Mouse (Mus musculus) spleen, postnatal 36 days (tissue): ENCODE measurements around the gene Cdk6.
"Not testable (repeated sequence)": the region's sequence is repeated elsewhere in the genome, so short reads cannot be mapped to it uniquely, and the experiment has no call there.

Source experiments
- DNase-seq, 2 experiments: peaks; one replicate each; pipeline ENCODE4 v3.0.0; 2022; ENCODE audit warnings: low spot score in 2 of 2, mixed read lengths in 1 of 2

Gene Cdk6

DNA sequence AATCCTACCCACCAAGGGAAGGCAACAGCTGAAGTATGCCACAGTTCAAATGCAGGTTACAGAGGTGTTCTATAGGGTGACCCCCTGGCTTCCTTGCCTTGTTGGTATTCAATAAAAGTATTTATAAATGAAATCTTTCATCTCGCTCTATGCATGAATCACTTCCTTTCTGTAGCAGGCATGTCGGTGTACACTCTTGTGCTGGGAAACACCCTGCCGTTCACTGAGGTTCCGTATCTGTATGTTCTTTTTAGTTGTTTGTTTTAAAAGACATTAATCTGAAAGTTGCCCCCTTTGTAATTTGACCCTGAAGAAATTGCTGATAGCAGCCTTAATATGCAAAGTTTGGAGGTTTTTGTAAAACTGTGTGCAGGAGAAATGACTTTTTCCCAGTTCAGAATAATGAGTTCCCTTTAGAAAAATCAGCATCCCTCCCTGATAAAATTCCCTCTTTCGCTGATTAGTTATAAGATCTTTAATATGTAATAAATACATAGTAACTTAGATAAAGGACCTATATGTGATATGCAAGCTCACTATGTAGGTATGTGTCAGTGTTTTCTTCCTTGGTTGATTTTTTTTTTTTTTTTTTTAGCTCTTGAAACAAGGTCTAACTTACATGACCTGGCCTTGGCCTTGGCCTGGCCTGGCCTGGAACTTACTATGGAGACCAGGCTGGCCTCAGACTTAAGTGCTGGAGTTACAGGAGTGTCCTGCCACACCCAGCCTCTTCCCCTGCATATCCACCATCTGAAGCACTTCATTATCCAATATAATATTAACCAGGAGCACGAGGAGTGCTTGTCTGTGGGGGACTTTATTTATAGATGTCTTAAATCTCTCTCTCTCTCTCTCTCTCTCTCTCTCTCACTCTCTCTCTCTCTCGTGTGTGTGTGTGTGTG, 167.4 kb downstream of the Cdk6 start:
- DNase-seq, result no peak

DNA sequence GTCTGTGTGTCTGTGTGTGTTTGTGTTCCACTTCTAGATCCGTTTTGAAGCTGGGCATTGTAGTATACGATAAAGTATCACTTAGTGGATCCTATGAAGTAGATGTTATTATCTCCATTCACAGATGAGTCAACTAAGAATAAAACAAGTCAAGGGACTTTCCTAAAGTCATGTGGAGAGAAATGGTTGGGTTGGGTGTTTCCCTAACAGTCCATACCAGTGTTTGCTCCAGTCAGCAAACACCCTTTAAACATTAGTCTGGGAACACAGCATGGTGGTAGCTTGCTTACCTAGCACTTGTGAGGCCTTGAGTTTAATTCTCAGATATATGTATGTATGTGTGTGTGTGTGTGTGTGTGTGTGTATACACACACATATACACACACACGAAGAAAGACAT, 168.2 kb downstream of the Cdk6 start:
- DNase-seq, result no peak

DNA sequence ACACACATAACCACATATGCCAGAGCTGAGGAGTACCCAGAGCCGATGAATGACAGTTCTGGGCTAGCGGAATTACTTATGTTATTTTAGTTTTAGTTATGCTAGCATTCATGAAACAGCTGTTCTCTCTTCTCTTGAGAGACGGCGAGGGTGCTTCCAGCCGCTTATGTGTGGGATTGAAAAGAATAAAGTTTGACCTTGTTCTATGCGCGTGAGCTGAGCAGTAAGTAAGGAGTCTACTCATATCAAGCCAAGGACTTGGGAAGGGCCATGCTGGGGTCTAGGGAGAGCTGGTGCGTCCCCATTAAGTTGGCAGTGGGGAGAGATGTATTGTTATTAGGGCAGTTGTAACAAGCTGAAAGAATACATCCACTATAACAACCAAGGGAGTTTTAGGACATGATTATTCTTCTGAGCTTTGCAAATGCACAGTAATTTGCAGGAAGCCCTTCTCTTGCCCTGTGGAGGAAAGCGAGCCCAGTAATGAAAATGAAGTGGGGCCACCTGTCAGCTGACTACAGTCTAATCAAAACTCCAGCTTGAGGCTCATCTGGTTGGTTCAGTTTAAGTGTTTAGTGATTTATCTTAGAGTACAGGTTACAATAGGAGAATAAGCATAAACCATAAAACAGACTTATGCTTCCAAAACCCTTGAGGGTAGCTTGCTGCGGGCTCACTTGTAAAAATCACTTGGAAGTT, 170.0 kb downstream of the Cdk6 start:
- DNase-seq, result no peak

DNA sequence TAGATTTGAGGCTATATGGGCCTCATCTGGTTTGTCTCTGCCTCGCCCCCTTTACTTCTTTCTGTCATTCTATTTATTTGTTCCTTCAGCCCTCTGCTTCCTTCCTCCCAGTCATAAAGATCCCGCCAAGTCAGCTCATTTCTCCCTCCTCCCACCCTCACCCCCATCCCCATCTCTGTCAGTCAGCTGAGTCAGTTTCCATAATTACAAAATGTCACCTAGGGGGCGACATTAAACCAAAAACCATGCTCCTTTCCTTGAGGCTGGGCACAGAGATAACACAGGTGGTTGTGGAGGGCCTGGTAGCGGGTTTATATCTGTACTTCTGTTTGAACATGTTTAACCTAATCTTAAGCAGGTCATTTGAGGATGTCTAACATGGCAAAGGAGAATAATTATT, 171.3 kb downstream of the Cdk6 start:
- peak in 1 of 2 experiments; percentile 38 for DNase-seq

DNA sequence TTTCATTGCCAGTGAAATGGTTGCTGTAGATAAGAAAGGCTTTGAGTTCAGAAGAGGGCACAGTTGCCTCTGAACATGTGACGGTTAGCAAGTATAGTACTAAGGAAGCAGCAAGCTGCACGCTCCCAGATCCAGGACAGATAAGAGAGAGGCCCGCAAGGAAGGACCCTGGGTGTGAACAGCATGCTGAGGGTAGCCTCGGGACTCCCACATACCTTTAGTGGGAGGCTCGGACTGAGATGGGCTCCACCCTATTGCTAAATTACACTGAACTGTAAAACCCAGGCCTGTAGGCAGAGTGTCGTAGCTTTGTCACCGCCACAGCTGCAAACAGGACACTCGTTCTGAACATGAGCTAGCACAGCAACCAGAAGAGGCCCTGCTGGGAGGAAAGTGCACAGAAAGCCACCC, 173.6 kb downstream of the Cdk6 start:
- no peak for DNase-seq

- no peak for DNase-seq
These were observed 174.2 kb downstream of the Cdk6 start for GRCm38 (mm10) chr5:3515477-3515876.

GRCm38 (mm10) chr5:3516481-3517075, 175.3 kb downstream of the Cdk6 start:
- peak; percentile 27 to 37 for DNase-seq

DNA sequence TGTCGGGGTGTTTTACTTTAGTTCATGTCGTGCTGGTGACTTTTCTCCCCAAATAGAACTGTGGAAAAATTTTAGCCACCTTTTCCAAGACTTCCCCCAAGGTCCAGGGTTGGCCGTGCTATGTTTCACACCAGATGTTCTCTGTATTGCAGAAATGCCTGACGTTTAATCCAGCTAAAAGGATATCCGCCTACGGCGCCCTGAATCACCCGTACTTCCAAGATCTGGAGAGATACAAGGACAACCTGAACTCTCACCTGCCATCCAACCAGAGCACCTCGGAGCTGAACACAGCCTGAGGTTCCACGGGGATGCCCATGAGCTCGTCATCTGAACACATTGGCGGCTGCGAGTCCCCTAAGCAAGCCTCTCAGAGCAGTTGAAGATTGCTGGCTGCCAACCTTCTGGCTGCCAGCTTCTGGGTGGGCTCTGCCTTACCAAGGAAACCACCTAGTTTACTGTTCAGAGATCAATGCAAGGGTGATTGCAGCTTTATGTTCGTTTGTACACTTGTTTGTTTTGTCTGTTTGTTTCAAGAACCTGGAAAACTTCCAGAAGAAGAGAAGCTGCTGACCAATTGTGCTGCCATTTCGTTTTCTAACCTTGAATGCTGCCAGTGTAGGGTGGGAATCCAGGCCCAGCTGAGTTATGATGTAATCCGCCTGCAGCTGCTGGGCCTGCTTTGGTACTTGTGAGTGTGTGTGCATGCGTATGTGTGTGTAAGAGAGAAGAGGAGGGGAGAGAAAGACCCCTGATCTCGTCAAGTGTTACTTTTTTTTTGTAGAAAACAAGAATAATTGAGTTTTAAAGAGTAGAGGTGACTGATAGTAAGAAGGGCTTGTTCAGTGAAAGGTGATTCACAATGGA, 179.4 kb downstream of the Cdk6 start:
- no peak for DNase-seq

DNA sequence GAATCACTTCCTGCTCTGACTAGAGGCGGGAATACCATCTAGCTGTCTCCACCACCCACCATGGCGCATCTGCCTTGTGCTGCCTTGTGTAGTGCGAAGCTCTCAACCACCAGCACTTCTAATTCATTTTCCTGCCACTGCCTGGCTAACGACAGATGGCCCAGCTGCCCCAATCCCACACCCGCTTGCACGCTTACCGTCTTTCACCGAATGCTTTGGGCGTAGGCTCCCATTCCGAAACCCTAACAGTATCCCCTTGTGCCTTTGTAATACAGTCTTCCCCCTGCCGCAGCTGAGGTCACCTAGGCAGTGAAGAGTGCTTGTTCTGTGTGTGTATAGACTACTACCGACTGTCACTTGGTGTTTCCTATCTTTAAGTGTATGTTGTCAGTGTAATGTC, 180.5 kb downstream of the Cdk6 start:
- DNase-seq, result no peak

GRCm38 (mm10) chr5:3522826-3523225, 181.5 kb downstream of the Cdk6 start:
- DNase-seq, result no peak

DNA sequence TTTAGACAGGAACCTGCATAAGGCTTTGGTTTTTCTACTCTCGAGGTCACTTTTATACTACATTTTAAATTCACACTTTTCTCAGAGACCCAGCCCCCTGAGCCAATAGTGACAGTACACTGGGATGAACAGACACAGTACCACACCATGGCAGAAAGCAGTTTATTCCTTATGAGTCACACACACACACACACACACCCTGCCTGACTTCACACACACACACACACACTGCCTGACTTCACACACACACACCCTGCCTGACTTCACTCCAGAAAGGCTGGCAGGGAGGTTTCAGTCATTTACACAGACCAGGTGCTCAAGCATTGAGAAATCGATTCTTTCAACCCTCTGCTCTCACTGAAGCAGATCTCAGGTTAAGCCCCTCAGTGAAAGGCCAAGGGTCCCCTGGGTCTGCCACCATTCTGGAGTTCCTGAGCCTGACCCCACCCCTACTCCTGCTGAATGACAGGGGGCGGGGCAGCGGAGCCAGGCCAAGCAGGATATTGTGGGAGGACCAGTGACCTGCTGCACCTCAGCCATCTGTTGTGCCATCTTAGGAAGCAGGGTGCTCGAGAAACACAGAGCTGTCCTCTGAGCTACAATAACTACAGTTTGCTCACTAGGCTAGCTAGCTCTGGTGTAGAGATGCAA, 185.9 kb downstream of the Cdk6 start:
- DNase-seq, result no peak

DNA sequence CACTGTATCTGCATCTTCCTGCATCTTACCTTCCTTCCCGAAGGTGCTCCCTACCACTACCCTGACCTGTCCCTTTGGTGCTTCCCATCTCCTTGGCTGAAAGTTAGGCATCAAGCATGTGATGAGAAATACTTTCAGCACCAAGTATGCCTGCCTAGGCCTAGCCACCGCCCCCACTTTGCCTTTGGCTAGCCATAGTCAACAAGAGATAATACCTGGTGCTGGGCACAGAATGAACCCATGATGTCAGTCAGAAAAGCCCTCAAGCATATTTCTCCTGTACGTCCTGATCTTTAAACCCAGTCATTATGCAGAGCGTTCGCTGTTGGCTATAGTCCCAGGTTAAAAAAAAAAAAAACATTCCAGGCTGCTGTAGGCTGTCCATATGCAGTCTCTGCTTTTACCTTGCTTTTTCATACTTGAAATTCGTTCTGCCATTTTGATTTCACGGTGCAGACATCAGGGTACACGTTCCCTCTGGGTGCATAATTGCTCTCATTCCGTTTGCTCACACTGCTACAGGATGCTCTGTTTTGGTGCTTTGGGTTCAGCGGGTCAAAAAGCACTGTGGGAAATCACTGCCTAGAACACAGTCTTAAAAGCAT, 188.4 kb downstream of the Cdk6 start:
- no peak for DNase-seq

DNA sequence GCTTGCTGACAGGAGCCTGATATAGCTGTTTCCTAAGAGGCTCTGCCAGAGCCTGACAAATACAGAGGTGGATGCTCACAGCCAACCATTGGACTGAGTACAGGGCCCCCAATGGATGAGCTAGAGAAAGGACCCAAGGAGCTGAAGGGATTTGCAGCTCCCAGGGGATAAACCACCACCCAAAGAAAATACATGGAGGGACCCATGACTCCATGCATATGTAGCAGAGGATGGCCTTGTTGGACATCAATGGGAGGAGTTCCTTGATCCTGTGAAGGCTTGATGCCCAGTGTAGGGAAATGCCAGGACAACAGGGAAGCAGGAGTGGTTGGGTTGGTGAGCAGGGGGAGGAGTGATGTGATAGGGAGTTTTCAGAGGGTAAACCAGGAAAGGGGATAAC, 190.8 kb downstream of the Cdk6 start:
- DNase-seq, result not testable (repeated sequence)

- no peak for DNase-seq
These were observed 195.4 kb downstream of the Cdk6 start for GRCm38 (mm10) chr5:3536592-3537212.

- DNase-seq, result no peak
These were observed 197.5 kb downstream of the Cdk6 start for GRCm38 (mm10) chr5:3538505-3539472.

DNA sequence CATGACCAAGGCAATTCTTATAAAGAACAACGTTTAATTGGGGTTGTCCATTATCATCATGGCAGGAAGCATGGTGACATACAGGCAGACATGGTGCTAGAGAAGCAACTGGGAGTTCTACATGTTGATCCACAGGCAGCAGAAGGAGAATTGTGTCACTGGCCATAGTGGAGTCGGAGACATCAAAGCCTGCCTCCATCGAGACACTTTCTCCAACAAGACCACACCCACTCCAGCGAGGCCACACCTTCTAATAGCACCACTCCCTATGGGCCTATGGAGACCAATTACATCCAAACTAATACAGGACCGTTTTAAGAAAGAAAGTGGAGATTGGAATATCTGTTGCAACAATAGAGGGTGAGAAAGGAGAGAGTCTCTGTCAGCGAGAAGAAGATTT, 200.6 kb downstream of the Cdk6 start:
- no peak for DNase-seq

DNA sequence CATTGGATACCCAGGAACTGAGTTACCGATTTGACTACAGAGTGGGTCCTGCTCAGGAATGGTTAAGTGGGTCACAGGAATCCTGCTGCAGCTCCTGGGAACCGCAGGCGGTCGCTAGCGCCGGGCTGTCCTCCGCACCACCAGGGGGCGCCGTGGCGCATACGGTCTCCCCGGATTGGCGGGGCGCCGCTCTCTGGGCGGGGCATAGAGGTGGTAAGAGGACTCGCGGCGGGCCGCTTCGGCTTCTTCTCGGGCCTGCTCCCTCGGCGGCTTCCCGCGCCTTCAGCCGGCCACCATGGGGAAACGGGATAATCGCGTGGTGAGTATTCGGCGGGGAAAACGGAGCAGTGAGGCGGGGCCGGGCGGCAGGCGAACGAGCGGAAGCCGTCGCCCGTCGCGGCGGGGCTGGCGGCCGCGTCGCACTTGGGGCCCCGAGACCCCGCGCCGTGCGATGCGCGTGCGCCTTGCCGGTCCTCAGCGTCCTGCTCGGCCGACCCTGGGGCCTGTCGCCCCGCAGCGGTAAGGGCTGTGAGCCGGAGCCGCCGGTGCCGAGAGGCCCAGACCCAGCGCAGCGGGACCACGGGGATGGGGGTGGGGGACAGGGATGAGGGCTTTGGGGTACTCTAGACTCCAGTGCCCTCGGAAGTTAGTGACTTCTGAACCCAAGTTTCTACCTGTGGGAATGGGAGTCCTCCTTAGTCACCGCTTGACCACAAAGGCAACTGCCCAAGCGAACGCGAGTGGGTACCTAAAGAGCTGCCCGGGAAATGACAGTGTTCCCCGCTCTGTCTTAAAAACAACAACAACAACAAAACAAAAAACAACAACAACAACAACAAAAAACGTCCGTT, 202.6 kb downstream of the Cdk6 start, which contains the start of gene Fam133b:
Fam133b (plus strand) TSS at position 205 of the 851 bp plus-strand sequence.
- peak; percentile 89 to 91 for DNase-seq

- no peak for DNase-seq
These were observed 203.1 kb downstream of the Cdk6 start for GRCm38 (mm10) chr5:3544480-3544769.
